Mouse (Mus musculus): ENCODE measurements around the gene Smad3.

Smad3 gene

GRCm38 (mm10) chr9:63757865-63758440, at the start of gene Smad3:
Gene Smad3 (minus strand): TSS chr9:63757994.
- DNase-seq (ENCODE audit: extremely low spot score) = peak; percentile 93

DNA sequence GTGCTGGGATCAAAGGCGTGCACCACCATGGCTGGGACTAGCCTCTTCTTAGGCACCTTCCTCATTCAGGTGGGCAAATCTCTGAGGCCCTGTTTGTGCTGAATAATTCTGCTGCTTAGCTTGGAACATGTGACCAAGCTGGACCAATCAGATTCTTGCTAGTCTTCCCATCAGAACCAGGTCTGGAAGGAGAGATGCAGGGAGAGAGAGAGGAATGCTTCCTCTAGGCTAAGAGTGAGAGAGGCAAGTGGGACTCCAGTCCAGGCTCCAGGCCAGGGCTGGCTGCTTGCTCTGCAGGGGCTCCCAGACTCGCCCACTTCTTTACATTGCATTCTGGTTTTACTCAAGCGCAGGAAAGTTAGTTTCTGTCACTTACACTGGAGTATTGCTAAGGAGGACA, 47.1 kb upstream of the Smad3 start:
- DNase-seq (ENCODE audit: extremely low spot score) = no peak

DNA sequence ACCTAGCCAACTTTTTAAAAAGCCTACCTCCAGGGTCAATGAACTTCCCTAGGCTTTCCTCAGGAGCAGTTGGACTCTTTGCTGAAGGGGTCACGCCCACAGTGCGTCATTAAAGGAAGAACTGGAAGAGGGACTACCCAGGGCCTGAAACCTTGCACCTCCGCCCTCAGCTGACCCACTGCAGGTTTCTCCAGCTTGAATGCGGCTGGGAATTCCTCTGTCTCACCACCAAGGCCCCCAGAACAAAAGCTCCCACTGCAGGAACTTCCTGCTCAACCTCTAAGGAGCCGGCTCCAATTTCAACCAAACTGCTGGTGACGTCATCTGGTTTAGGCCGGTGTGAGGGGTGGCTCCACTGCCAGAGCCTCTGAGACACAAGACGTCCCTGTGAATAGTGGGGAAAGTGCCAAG, 45.4 kb upstream of the Smad3 start:
- DNase-seq (ENCODE audit: extremely low spot score) = peak; percentile 85

- no peak for DNase-seq (ENCODE audit: extremely low spot score)
Observed at GRCm38 (mm10) chr9:63802504-63802903, 44.7 kb upstream of the Smad3 start.

DNA sequence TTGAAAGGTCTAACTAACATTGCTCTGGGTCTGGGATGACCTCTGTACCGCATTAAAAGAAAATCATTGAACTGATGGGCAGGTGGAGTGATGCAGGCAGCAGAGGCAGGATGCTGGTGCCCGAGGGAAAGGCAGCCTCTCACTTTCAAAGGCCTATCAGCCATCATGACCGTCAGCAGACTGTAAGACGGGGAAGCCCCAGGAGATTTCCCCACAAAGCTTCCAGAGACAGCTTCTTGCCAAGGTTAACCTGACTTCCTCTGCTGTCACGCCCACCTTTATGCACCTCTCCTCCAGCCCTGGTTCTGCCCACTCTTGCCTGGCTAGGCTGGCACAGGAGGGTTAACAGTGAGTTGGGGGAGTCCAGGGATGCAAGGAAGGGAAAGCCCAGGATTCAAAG, 44.3 kb upstream of the Smad3 start:
- no peak for DNase-seq (ENCODE audit: extremely low spot score)

- no peak for DNase-seq (ENCODE audit: extremely low spot score)
Observed at GRCm38 (mm10) chr9:63796429-63796828, 38.6 kb upstream of the Smad3 start.

DNA sequence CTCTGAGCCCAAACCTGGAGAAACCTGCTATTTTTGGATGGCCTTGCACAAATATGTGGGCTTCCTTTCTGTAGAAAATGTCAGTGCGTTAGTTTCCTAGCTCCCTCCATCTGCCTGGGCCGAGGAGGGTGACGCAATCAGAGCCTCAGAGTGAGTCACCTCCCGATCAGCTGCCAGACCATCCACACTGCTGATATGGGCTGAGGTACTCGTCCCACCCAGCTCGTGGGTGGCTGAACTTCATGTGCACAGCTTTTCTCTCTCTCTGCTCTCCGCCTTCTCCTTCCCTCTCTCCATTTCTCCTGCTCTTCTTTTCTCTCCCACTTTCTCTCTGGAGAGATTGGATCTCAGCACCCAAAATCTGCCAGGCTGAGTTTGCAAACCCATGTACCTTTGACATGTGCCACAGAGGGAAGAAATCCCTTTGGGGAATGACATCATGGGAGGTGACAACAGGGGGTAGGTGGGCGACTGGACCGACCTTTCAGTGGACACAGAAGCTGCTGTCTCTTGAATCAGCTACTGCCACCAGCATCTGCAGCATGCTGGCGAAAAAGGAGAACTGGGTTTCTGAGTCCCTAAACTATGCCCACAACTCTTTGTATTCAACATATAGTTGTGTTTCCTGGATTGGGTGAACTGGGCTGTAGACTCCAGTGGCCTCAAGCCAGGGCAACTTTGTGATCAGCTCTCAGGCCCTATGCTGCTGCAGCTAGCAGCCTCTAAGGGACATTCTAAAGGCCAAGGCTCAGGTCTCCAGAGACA, 36.1 kb upstream of the Smad3 start:
- no peak for DNase-seq (ENCODE audit: extremely low spot score)

GRCm38 (mm10) chr9:63791716-63792115, 33.9 kb upstream of the Smad3 start:
- DNase-seq (ENCODE audit: extremely low spot score) = no peak

- no peak for DNase-seq (ENCODE audit: extremely low spot score)
Observed at GRCm38 (mm10) chr9:63791275-63791674, 33.5 kb upstream of the Smad3 start.

DNA sequence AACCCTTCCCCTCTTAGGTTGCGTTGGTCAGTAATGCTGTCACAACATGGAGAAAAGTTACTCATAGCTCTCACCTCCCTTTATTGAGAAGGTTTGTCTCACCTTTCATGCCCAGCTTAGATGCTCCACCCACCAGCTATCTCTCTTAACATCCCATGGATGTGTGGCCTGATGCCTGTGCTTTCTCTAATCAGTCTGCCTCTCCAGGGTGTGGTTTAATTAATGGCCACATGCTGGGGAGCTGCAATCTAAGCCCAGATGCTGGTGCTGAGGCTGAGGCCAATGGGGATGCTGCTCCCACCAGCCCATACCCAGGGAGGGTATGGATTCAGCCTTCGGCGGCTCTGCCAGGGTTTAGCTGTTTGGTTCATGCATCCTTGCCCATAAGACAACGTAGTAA, 32.4 kb upstream of the Smad3 start:
- DNase-seq (ENCODE audit: extremely low spot score) = no peak

- DNase-seq (ENCODE audit: extremely low spot score) = no peak
Observed at GRCm38 (mm10) chr9:63789386-63789785, 31.6 kb upstream of the Smad3 start.

DNA sequence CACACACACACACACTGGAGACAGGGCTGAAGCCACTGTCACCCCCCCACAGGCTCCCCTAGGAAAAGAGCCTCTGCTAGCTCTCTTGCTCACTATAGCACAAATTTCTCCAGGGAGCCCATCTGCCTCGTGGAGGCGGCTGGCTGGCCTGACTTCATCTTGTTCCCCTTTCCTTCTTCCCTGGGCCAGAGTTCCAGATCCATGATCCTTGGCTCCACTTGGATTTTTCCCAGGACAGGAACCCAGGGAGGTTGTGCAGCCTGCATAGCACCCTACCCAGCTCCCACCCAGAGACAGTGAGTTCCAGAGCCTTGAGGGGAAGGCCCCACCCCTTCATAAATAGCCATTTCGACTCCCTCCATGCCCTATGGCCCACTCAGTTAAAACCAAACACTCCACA, 29.8 kb upstream of the Smad3 start:
- no peak for DNase-seq (ENCODE audit: extremely low spot score)

DNA sequence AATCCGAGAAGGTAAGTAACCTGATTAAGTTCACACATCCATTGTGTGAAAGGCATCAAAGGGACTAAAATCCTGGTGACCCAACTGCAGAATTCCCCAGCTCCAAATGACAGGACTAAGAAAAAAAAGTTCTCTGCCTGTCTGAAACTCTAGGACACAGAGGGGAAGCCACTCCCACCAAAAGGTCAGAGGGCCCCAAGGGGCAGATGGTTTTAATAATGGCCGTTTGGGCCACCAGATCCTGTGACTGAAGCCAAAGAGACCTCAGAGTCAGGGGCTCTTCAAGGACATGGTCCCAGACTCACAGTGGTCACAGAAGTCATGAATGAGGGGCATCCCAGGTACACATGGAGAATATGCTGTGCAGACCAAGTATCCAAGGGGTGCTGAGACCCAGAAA, 29.3 kb upstream of the Smad3 start:
- peak; percentile 82 for DNase-seq (ENCODE audit: extremely low spot score)

DNA sequence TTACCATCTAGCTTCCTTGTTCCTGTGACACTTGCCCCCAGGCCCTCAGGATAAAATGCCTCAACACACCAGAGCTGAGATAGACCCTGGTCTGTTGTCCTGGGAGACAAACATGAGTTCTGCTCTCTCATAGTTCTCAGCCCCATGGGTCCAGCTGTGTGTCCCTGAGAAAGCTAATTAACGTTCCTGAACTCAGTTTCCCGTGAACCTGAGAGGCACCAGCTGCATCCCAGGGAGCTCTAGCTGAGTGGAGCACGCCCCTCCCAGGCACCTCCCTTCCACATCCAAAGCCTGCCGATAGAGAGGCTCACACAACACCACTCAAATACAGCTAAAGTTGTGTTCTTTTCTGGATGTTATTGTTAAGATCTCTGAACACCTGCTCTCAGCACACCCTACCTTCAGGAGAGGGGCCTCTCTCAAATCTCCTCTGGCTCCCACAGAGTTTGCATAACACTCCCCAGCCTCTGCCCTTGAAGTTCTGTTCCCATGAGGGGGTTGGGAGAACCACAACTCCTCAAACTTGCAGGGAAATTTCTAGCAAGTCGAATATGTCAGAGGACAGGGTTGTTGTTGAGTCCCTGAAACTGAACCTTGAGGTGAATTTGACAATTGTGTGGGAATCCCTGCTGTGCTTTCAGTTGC, 28.4 kb upstream of the Smad3 start:
- DNase-seq (ENCODE audit: extremely low spot score) = no peak

GRCm38 (mm10) chr9:63785492-63785891, 27.7 kb upstream of the Smad3 start:
- DNase-seq (ENCODE audit: extremely low spot score) = no peak

DNA sequence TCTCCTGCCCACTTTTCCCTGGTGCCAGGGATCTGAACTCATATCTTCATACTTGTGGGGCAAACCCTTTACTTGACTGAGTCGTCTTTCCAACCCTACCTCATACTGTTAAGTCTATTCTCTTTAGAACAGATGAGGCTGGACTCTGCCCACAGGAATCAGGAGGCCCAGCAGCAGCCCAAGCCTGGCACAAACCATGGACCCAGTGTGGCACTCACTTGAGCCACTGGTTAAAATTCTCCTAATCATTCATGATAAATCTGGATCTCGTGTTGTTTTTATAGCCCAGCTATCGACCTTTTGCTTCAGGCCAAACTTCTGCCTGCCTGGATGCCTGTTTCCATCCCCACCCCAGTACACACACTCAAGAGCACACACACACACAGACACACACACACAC, 26.8 kb upstream of the Smad3 start:
- no peak for DNase-seq (ENCODE audit: extremely low spot score)

DNA sequence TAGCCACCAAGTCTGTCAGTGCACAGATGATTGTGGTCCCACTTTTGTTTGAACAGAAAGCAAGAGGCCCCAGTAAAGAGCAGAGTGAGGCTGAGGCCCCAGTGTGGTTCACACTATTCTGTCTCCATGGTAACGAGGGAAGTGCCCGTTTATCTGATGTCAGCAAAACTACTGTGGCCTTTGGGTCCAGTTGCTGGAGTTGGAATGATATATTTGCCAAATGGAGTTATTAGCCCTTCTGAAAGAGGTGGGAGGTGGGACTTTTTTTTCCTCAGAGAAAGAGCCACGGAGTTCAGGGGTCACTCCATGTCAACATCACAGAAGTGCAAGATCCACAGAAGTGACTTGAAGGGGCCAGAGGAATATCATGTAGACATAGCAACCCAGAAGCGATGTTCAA, 24.9 kb upstream of the Smad3 start:
- peak; percentile 69 for DNase-seq (ENCODE audit: extremely low spot score)

DNA sequence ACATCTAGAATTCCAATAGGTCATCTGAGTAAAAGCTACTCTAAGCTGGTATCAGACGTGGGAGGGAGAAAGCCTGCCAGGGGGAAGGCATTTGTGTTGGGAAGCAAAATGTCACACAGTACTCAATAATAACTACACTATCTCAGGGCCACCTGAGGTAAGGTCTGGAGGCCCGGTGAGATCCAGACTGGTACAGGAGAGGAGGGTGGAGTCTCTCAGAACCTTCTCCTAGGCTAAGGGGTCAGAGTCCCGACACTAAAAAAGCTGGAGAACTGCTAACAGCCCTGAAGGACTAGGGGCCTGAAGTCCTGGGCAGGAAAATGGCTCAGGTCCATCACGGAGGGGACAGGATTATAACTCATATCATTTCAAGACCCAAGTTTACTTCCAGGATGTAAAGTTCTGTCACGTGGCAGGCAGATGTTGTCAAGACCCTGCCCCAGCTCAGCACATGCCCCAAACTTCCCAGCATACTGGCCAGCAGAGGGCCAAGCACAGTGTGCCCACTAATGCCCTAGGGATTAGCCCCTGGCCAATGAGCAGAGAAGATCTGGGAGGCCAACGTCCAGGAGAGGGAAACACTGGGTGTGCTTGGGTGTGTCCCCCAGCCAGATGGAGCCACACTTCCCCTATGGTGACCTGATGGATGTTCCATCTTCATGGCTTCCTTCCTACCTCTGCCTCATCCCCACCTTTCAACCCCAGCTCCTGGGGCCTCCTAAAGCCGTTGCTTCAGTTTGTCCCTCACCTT, 24.1 kb upstream of the Smad3 start:
- DNase-seq (ENCODE audit: extremely low spot score) = no peak

- DNase-seq (ENCODE audit: extremely low spot score) = no peak
Observed at GRCm38 (mm10) chr9:63779950-63780887, 22.4 kb upstream of the Smad3 start.

- no peak for DNase-seq (ENCODE audit: extremely low spot score)
Observed at GRCm38 (mm10) chr9:63776735-63777134, 18.9 kb upstream of the Smad3 start.

DNA sequence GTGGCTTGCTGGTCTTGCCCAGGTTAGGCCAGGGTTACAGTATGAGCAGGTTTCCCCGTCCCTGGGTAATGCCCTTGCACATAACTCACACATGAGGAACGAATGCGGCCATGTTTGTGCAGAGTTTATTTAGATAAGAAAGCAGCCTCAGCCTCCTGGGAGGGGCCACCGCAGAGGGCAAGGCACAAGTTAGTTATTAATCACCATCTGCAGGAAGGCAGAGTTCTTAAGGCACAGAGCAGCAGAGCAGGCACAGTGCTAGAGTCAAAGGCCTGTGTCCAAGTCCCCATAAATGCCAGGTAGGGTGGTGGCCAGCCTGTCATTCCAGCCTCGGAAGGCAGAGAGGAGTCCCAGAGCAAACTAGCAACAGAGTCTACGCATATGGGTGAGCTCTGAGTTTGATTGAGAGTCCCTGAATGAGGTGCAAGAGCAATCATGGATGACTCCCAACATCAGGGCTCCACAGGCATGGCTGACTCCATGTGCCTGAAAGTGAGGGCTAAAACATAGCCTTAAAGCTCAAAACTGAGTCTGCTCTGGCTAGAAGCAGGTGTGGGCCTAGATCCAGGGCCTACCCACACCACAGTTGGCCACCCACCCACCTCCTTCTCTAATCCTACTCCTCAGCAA, 17.2 kb upstream of the Smad3 start:
- no peak for DNase-seq (ENCODE audit: extremely low spot score)
